Mouse (Mus musculus) CH12.LX (cell line): ENCODE results near the gene Timp3.

ENCODE experiments used
- CTCF ChIP-seq, 2 experiments: IDR thresholded peaks in 1 of 2; conservative IDR thresholded peaks in 1 of 2; 2 replicates each; pipeline ENCODE4 v1.5.1; 2011 to 2012; ENCODE audit warnings: low read depth in 2 of 2, low read length in 2 of 2, improper control_type of control experiment in 1 of 2, inconsistent platforms in 1 of 2, mild to moderate bottlenecking in 1 of 2, moderate library complexity in 1 of 2
- MAFK ChIP-seq: IDR thresholded peaks from 2 replicates; pipeline ENCODE4 v1.6.1; 2011; ENCODE audit warnings: low read length, improper control_type of control experiment; ENCODE audit not compliant: insufficient replicate concordance
- MEF2A ChIP-seq: IDR thresholded peaks from 2 replicates; pipeline ENCODE4 v1.6.1; 2014; ENCODE audit warnings: low read depth, mild to moderate bottlenecking, inconsistent platforms, low read length, improper control_type of control experiment, borderline replicate concordance
- NELFE ChIP-seq: IDR thresholded peaks from 2 replicates; pipeline ENCODE4 v1.6.1; 2011; ENCODE audit warnings: low read depth, low read length, improper control_type of control experiment
- POLR2A ChIP-seq: IDR thresholded peaks from 2 replicates; pipeline ENCODE4 v1.6.1; 2011; ENCODE audit warnings: low read depth, mild to moderate bottlenecking, improper control_type of control experiment, low read length
- ZKSCAN1 ChIP-seq: IDR thresholded peaks from 2 replicates; pipeline ENCODE4 v1.6.1; 2012; ENCODE audit warnings: low read depth, inconsistent platforms, low read length, improper control_type of control experiment, borderline replicate concordance

DNA sequence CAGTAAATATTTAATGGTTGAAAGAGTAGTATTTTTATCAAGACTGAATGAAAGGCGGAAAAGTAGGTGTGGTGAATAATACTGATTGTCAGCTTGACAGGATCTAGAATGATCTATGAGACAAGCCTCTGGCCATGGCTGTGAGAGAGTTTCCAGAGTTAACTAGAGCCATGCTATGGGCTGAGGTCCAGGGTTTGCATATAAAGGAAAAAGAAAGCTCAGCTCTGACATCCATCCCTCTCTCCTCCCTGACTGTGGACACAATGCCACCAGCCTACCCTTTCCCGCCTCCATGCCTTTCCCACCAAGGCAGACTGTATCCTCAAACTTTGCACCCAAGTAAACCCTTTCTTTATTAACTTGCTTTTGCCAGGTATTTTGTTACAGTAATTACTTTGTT, 73.9 kb downstream of the Timp3 start:
- no peak for TF ChIP-seq CTCF (conservative IDR thresholded peaks at IDR 0.05 in 1 of 2, IDR thresholded peaks at IDR 0.05 in 1 of 2; ENCODE audit: low read depth in 2 of 2, low read length in 2 of 2)
- no peak for TF ChIP-seq POLR2A
- no peak for TF ChIP-seq ZKSCAN1
- TF ChIP-seq MEF2A: no peak
- no peak for TF ChIP-seq NELFE
- no peak for TF ChIP-seq MAFK
